Mouse (Mus musculus) G1E (cell line): ENCODE measurements around the gene Cacnb1.

Source experiments
- CTCF ChIP-seq: IDR thresholded peaks from 2 replicates; pipeline ENCODE4 v1.5.1; 2012; ENCODE audit warnings: low read depth, low read length, inconsistent platforms, mixed read lengths
- GATA1 ChIP-seq: IDR thresholded peaks from 2 replicates; pipeline ENCODE4 v1.6.1; 2012; ENCODE audit warnings: borderline replicate concordance, low read length, inconsistent platforms, mixed read lengths
- POLR2AphosphoS5 ChIP-seq: IDR thresholded peaks from 2 replicates; pipeline ENCODE4 v1.6.1; 2012; ENCODE audit warnings: low read depth, low read length, inconsistent platforms; ENCODE audit not compliant: insufficient replicate concordance
- TAL1 ChIP-seq: conservative IDR thresholded peaks from 2 replicates; pipeline ENCODE4 v1.6.1; 2012; ENCODE audit warnings: low read depth, low read length, inconsistent platforms, mixed read lengths

DNA sequence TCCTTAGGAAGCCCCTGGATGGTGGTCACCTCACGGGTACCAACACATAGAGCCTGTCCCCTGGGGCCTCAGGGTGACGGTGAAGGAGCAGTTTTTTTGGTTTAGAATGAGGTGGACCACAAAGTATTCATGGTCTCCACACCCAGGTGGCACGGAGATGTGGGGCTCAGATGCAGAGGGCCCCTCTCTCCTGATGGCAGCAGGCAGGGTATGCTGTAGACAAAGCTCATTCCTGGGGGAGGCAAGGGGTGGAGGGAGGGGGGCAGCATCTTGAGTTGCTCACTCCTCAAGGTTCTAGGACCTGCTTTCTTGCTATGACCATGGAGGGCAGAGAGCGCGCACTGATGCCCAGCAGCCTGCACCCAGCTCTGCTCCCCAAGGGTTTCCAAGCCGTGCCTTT lies 20.8 kb downstream of the Cacnb1 start:
- TF ChIP-seq CTCF (no peak), TAL1 (no peak), POLR2AphosphoS5 (no peak), GATA1 (no peak)
